Mouse (Mus musculus) kidney, adult 2 months (tissue): ENCODE results near the gene Camsap2. TPM values are rescaled to one million over a fixed set of nuclear protein-coding genes. Genes with fewer than 3 reads are reported as not detected.

Experiments used
- DNase-seq: peaks from one replicate; pipeline ENCODE4 v3.0.0; 2021
- H3K27ac ChIP-seq: fragments of 200-500 bp; 2 replicates; pipeline ENCODE4 v1.5.1; 2012; ENCODE audit warnings: low read depth, low read length, control low read depth, inconsistent platforms; ENCODE audit not compliant: insufficient read depth
- H3K27me3 ChIP-seq: fragments of 200-500 bp; replicated peaks from 2 replicates; pipeline ENCODE4 v1.6.1; 2012; ENCODE audit warnings: mild to moderate bottlenecking, moderate library complexity, low read length, inconsistent platforms; ENCODE audit not compliant: control insufficient read depth, insufficient read depth
- H3K36me3 ChIP-seq: fragments of 200-500 bp; 2 replicates; pipeline ENCODE4 v1.6.1; 2012; ENCODE audit warnings: mild to moderate bottlenecking, moderate library complexity, low read length, inconsistent platforms; ENCODE audit not compliant: control insufficient read depth, insufficient read depth
- H3K4me1 ChIP-seq: fragments of 200-500 bp; 2 replicates; pipeline ENCODE4 v1.6.1; 2011; ENCODE audit warnings: low read length; ENCODE audit not compliant: control insufficient read depth, insufficient read depth
- H3K4me3 ChIP-seq: fragments of 200-500 bp; 2 replicates; pipeline ENCODE4 v1.5.1; 2011; ENCODE audit warnings: mild to moderate bottlenecking, low read depth, low read length, control low read depth; ENCODE audit not compliant: insufficient read depth
- CTCF ChIP-seq: fragments of 200-500 bp; conservative IDR thresholded peaks from 2 replicates; pipeline ENCODE4 v1.5.1; 2011; ENCODE audit warnings: low read depth, mild to moderate bottlenecking, control low read depth, low read length, moderate library complexity, mixed read lengths; ENCODE audit not compliant: insufficient read depth, insufficient read length
- POLR2A ChIP-seq: fragments of 200-500 bp; IDR thresholded peaks from one replicate; pipeline ENCODE4 v1.6.1; 2011; ENCODE audit warnings: low read depth, low read length, control low read depth
- WGBS: fragments of 180-500 bp; shearing (Covaris S2); methylation state at CpG from one replicate; pipeline ENCODE4 v1.1.7; 2018; 5-methylcytosine and 5-hydroxymethylcytosine counted together
- polyA plus RNA-seq: library from polyadenylated mRNA; depleted of rRNA; stranded (reverse); fragments of >200 nt; gene quantifications from 2 replicates; pipeline ENCODE4 v1.2.3, GENCODE M21; 2012

Gene Camsap2
- polyA plus RNA-seq, 1 experiment: 8.6 TPM

- no peaks in the 10 kb centered on the region for H3K27me3 ChIP-seq
- no peaks in the 10 kb centered on the region for H3K36me3 ChIP-seq
- no peak for DNase-seq
- no peak overlapping the region for H3K4me3 ChIP-seq
- TF ChIP-seq CTCF: no peak
- no peak for TF ChIP-seq POLR2A
- WGBS: 86% methylated on average over 4 of the region's 4 CpGs
- H3K4me1 ChIP-seq: no peaks in the 10 kb centered on the region
- H3K27ac ChIP-seq: no peak overlapping the region
Measured at GRCm38 (mm10) chr1:136380161-136380560, 34.3 kb upstream of the Camsap2 start.

GRCm38 (mm10) chr1:136379261-136379660 is 33.4 kb upstream of the Camsap2 start:
- 92% methylated on average over 7 of the region's 7 CpGs for WGBS
- H3K27ac ChIP-seq: no peak overlapping the region
- no peak for DNase-seq

DNA sequence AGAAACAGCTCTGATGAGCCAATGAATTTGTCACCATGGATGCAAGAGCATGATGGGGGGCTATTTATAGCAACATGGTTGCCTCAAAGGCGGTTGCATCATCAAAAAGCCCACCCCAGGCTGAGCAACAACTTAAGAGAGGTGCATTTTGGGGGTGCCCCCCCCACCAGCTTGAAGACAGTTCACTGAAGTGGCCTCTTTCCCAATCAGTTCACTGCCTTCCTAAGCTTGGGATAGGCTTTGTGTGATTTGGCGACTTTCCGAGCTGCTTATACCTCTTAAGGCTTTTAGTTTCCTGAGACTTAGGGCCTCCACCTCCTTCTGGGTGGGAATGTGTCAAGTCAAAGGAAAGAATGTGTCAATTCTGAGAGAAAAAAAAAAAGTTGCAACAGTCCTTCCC is 20.1 kb upstream of the Camsap2 start:
- 92% methylated on average over 3 of the region's 3 CpGs for WGBS
- Histone ChIP-seq H3K27me3 (no peaks in the 10 kb centered on the region), H3K4me3 (no peak overlapping the region), H3K36me3 (no peaks in the 10 kb centered on the region), H3K4me1 (peaks cover 5% of the 10 kb centered on the region; the same call in 1 of the 2 replicates), H3K27ac (no peak overlapping the region)
- no peak for TF ChIP-seq CTCF
- no peak for TF ChIP-seq POLR2A
- DNase-seq: no peak

More at GRCm38 (mm10) chr1:136379261-136379660, 33.4 kb upstream of the Camsap2 start:
- Histone ChIP-seq H3K4me1 (no peaks in the 10 kb centered on the region), H3K27me3 (no peaks in the 10 kb centered on the region), H3K4me3 (no peak overlapping the region), H3K36me3 (no peaks in the 10 kb centered on the region)
- no peak for TF ChIP-seq CTCF
- no peak for TF ChIP-seq POLR2A

- no peaks in the 10 kb centered on the region for H3K36me3 ChIP-seq
- H3K27me3 ChIP-seq: no peaks in the 10 kb centered on the region
- H3K4me3 ChIP-seq: no peak overlapping the region
- 75% methylated on average over 19 of the region's 19 CpGs for WGBS
- no peak for TF ChIP-seq CTCF
- TF ChIP-seq POLR2A: no peak
- peaks cover 5% of the 10 kb centered on the region; the same call in 1 of the 2 replicates for H3K4me1 ChIP-seq
- H3K27ac ChIP-seq: no peak overlapping the region
- peak; percentile 59 for DNase-seq
Measured at GRCm38 (mm10) chr1:136364711-136365110, 18.8 kb upstream of the Camsap2 start.

DNA sequence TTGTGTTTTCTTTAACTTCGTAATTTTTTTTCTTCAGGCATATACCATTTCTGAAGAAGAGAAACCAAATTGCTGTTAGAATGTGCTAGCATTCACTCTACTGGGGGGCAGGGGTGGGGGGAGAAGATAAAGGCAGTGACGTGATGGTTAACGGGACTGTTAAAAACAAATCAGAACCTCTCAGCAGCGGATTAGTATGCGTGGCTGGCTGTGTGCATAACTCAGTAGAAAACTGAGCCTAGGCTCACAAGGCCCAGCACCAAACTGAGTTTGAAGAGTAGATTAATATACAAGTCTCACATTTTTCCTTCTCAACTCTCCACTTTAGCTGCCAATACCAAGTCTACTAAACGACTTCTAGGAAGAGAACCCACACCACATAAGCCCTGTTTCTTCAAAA is 17.1 kb upstream of the Camsap2 start:
- 81% methylated on average over 6 of the region's 6 CpGs for WGBS
- TF ChIP-seq POLR2A (no peak), CTCF (no peak)

GRCm38 (mm10) chr1:136362567-136362966 is 16.7 kb upstream of the Camsap2 start:
- peaks cover 10% of the 10 kb centered on the region; the same call in 1 of the 2 replicates for H3K4me1 ChIP-seq
- no peaks in the 10 kb centered on the region for H3K27me3 ChIP-seq
- no peak overlapping the region for H3K27ac ChIP-seq
- TF ChIP-seq POLR2A (no peak), CTCF (no peak)
- no peak overlapping the region for H3K4me3 ChIP-seq
- no peaks in the 10 kb centered on the region for H3K36me3 ChIP-seq
- 82% methylated on average over 8 of the region's 8 CpGs for WGBS
- DNase-seq: no peak

More for the DNA sequence above, 17.1 kb upstream of the Camsap2 start:
- H3K4me3 ChIP-seq: no peak overlapping the region
- H3K36me3 ChIP-seq: no peaks in the 10 kb centered on the region
- no peaks in the 10 kb centered on the region for H3K27me3 ChIP-seq
- no peak overlapping the region for H3K27ac ChIP-seq
- H3K4me1 ChIP-seq: peaks cover 10% of the 10 kb centered on the region; the same call in 1 of the 2 replicates
- DNase-seq: no peak

- WGBS: 33% methylated on average over 2 of the region's 2 CpGs
Measured at GRCm38 (mm10) chr1:136361373-136361772, 15.5 kb upstream of the Camsap2 start.

GRCm38 (mm10) chr1:136360909-136361308 is 15.0 kb upstream of the Camsap2 start:
- Histone ChIP-seq H3K27me3 (no peaks in the 10 kb centered on the region), H3K27ac (no peak overlapping the region), H3K36me3 (no peaks in the 10 kb centered on the region), H3K4me3 (no peak overlapping the region), H3K4me1 (peaks cover 10% of the 10 kb centered on the region; the same call in 1 of the 2 replicates)
- no peak for DNase-seq
- 68% methylated on average over 6 of the region's 6 CpGs for WGBS
- TF ChIP-seq POLR2A (no peak), CTCF (no peak)

More at GRCm38 (mm10) chr1:136361373-136361772, 15.5 kb upstream of the Camsap2 start:
- DNase-seq: peak; percentile 84
- no peaks in the 10 kb centered on the region for H3K36me3 ChIP-seq
- H3K27me3 ChIP-seq: no peaks in the 10 kb centered on the region
- peaks cover 10% of the 10 kb centered on the region; the same call in 1 of the 2 replicates for H3K4me1 ChIP-seq
- peak overlapping the region; percentile 8; the same call in 1 of the 2 replicates for H3K27ac ChIP-seq
- no peak overlapping the region for H3K4me3 ChIP-seq
- TF ChIP-seq CTCF (no peak), POLR2A (no peak)
